Mouse (Mus musculus) embryonic facial prominence, embryonic 13.5 days (tissue): ENCODE results near the gene Nwd1. TPM values are rescaled to one million over a fixed set of nuclear protein-coding genes. Genes with fewer than 3 reads are reported as not detected.

Experiments
- ATAC-seq: fragments of 200-750 bp; cut with Nextera tagmentation; 2 replicates; pipeline ENCODE4 v1.8.0; 2017; ENCODE audit warnings: low read depth; ENCODE audit not compliant: insufficient number of reproducible peaks, insufficient read depth, low FRiP score, low TSS enrichment
- H3K27ac ChIP-seq: fragments of 300-500 bp; sonication (generic); 2 replicates; pipeline ENCODE4 v1.5.1; 2015; ENCODE audit warnings: moderate library complexity, mild to moderate bottlenecking, inconsistent platforms
- H3K27me3 ChIP-seq: fragments of 300-500 bp; sonication (generic); 2 replicates; pipeline ENCODE4 v1.6.1; 2015; ENCODE audit warnings: mild to moderate bottlenecking, inconsistent platforms
- H3K36me3 ChIP-seq: fragments of 300-500 bp; sonication (generic); 2 replicates; pipeline ENCODE4 v1.6.1; 2015; ENCODE audit warnings: mild to moderate bottlenecking, inconsistent platforms
- H3K4me1 ChIP-seq: fragments of 300-500 bp; sonication (generic); 2 replicates; pipeline ENCODE4 v1.6.1; 2015; ENCODE audit warnings: inconsistent platforms
- H3K4me2 ChIP-seq: fragments of 300-500 bp; sonication (generic); 2 replicates; pipeline ENCODE4 v1.6.1; 2015; ENCODE audit warnings: moderate library complexity, mild to moderate bottlenecking, inconsistent platforms
- H3K4me3 ChIP-seq: fragments of 300-500 bp; sonication (generic); 2 replicates; pipeline ENCODE4 v1.5.1; 2015; ENCODE audit warnings: mild to moderate bottlenecking, inconsistent platforms
- H3K9ac ChIP-seq: fragments of 300-500 bp; sonication (generic); 2 replicates; pipeline ENCODE4 v1.6.1; 2015; ENCODE audit warnings: mild to moderate bottlenecking, inconsistent platforms
- H3K9me3 ChIP-seq: fragments of 300-500 bp; sonication (generic); 2 replicates; pipeline ENCODE4 v1.6.1; 2016; ENCODE audit warnings: inconsistent platforms
- WGBS: fragments of 180-500 bp; shearing (Covaris S2); methylation state at CpG from one replicate; pipeline ENCODE4 v1.1.7; 2015; ENCODE audit warnings: mixed read lengths; 5-methylcytosine and 5-hydroxymethylcytosine counted together
- polyA plus RNA-seq: library from polyadenylated mRNA; unstranded; fragments of >200 nt; fragmentation: Nextera tagmentation; extraction: Ambion mirVana; gene quantifications from 2 replicates; pipeline ENCODE4 v1.2.1, GENCODE M21; 2015

The Nwd1 gene
- 0.10 and 0.22 TPM in 2 replicates for polyA plus RNA-seq

- ATAC-seq, result peak; percentile 75; the same call in 1 of the 2 replicates
- no peak within 1 kb of the TSS for H3K27ac ChIP-seq
- no peaks in the 10 kb centered on the region for H3K9me3 ChIP-seq
- H3K36me3 ChIP-seq, result no peaks in the 10 kb centered on the region
- 0 out of 2 replicates have a peak, but pooled peaks cover 6% of the 10 kb centered on the region for H3K4me1 ChIP-seq
- no peak within 1 kb of the TSS for H3K4me3 ChIP-seq
- 0 out of 2 replicates have a peak within 1 kb of the TSS, but pooled peaks have one; percentile 9 for H3K4me2 ChIP-seq
- 58% methylated on average over 11 of the region's 11 CpGs for WGBS
- H3K27me3 ChIP-seq, result no peaks in the 10 kb centered on the region
- H3K9ac ChIP-seq, result no peak within 1 kb of the TSS
Measured at GRCm38 (mm10) chr8:72646060-72646767, at the start of gene Nwd1. TSS of gene Nwd1 (plus strand) at chr8:72646711.

DNA sequence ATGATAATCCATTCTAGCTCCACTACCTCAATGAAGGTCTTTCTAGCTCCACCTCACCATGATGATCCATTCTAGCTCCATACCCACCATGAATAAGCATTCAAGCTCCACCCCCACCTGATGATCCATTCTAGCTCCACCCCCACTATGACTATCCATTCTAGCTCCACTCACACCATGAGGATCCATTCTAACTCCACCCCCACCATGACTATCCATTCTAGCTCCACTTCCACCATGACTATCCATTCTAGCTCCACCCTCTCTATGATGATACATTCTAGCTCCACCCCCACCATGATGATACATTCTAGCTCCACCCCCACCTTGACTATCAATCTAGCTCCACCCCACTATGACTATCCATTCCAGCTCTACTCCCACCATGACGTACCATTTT is 3.6 kb upstream of the Nwd1 start:
- H3K27ac ChIP-seq, result no peak overlapping the region
- H3K4me2 ChIP-seq, result no peak overlapping the region
- 89% methylated on average over 1 of the region's 1 CpGs for WGBS
- ATAC-seq, result 0 out of 2 replicates have a peak, but pooled peaks have one; percentile 43
- no peaks in the 10 kb centered on the region for H3K9me3 ChIP-seq
- H3K4me1 ChIP-seq, result 0 out of 2 replicates have a peak, but pooled peaks cover 6% of the 10 kb centered on the region
- no peak overlapping the region for H3K9ac ChIP-seq
- H3K36me3 ChIP-seq, result no peaks in the 10 kb centered on the region
- H3K27me3 ChIP-seq, result no peaks in the 10 kb centered on the region
- H3K4me3 ChIP-seq, result no peak overlapping the region

DNA sequence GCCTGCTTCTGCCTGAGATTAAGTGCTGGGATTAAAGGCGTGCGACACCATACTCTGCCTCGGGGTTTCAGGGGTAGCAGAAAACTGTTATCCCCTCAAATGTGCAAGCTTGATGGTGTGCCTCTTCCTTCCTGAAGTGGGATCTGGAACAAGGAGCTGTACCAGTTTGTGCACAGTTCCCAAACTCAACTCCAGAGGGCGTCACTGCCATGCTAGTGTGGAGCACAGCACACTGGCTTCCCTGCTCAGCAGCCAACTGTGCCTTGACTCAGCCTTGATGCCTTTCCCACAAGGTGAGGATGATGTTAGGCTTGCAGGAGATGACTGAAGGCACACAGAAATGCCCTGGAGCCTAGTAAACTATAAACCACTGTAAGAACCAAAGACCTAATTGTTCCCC is 1.9 kb upstream of the Nwd1 start:
- H3K27ac ChIP-seq, result no peak overlapping the region
- no peak overlapping the region for H3K9ac ChIP-seq
- 69% methylated on average over 4 of the region's 4 CpGs for WGBS
- H3K4me1 ChIP-seq, result 0 out of 2 replicates have a peak, but pooled peaks cover 6% of the 10 kb centered on the region
- no peak for ATAC-seq
- no peaks in the 10 kb centered on the region for H3K36me3 ChIP-seq
- no peaks in the 10 kb centered on the region for H3K9me3 ChIP-seq
- no peaks in the 10 kb centered on the region for H3K27me3 ChIP-seq
- no peak overlapping the region for H3K4me2 ChIP-seq
- H3K4me3 ChIP-seq, result no peak overlapping the region

- ATAC-seq, result no peak
- no peak overlapping the region for H3K9ac ChIP-seq
- no peaks in the 10 kb centered on the region for H3K27me3 ChIP-seq
- no peak overlapping the region for H3K4me3 ChIP-seq
- 73% methylated on average over 5 of the region's 5 CpGs for WGBS
- no peak overlapping the region for H3K27ac ChIP-seq
- H3K4me2 ChIP-seq, result 0 out of 2 replicates have a peak overlapping the region, but pooled peaks have one; percentile 9
- H3K36me3 ChIP-seq, result no peaks in the 10 kb centered on the region
- no peaks in the 10 kb centered on the region for H3K9me3 ChIP-seq
- 0 out of 2 replicates have a peak, but pooled peaks cover 6% of the 10 kb centered on the region for H3K4me1 ChIP-seq
Measured at GRCm38 (mm10) chr8:72646768-72647143, 245 bp downstream of the Nwd1 start.

DNA sequence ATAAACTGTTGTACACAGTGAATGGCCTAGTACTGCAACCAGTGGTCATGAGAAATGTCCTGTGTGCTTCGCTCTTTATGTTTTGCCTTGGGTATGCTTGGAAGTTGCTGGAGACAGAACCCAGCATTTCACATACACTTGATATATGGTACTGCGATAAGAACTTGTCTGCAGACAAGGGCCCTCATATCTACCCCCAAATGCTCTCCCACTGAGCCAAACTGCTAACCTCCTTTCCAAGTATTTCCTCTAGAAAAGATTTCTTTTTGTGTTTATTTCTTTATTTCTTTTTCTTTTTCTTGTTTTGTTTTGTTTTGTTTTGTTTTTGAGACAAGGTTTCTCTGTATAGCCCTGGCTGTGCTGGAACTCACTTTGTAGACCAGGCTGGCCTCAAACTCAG is 4.2 kb downstream of the Nwd1 start:
- WGBS, result 88% methylated on average over 2 of the region's 2 CpGs
- Histone ChIP-seq H3K4me1 (peaks cover 14% of the 10 kb centered on the region), H3K36me3 (no peaks in the 10 kb centered on the region), H3K9ac (no peak overlapping the region), H3K4me2 (no peak overlapping the region), H3K4me3 (no peak overlapping the region), H3K27me3 (no peaks in the 10 kb centered on the region), H3K27ac (no peak overlapping the region), H3K9me3 (no peaks in the 10 kb centered on the region)
- ATAC-seq, result no peak

DNA sequence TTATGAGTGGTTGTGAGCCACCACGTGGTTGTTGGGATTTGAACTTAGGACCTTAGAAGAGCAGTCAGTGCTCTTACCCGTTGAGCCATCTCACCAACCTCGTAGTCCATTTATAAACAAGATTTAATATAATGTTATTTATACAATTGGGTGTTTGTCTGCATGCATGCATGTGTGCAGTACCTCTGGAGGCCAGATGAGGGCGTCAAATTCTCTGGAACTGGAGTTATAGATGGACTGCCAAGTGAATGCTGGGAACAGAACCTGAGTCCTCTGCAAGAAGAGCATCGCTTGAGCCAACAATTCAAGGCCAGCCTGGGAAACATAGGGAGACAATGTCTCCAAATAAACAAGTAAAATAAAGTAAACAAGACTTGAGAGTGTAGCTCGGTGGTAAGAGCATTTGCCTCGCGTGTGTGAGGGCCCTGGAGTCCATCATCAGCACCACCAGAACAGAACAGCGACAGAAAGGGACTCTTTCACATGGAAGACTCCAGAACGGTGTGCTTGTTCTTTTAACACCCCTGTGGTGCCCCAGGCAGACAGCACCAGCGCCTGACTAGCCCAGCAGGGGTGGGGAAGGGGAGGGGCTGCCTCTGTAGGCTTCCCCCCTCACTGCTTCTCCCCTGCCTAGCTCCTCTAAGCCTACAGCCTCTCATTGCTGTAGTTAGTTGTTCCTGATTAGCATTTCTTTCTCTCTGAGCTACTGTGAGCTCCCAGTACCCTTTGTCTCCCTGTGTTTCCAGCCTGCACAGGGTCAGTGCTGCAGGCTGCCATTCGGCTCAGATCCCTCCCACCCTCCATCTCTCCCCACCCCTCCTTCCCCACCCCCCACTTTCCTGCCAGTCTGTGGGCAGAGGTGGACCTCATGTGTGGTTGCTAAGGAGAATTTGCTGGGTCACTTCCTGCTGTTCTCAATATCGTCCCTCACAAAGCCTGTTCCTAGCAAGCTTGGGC is 8.3 kb downstream of the Nwd1 start:
- H3K27me3 ChIP-seq, result no peaks in the 10 kb centered on the region
- no peak overlapping the region for H3K4me3 ChIP-seq
- no peaks in the 10 kb centered on the region for H3K9me3 ChIP-seq
- no peak overlapping the region for H3K9ac ChIP-seq
- H3K4me2 ChIP-seq, result peak overlapping the region; percentile 29
- no peaks in the 10 kb centered on the region for H3K36me3 ChIP-seq
- 22% methylated on average over 13 of the region's 13 CpGs for WGBS
- peak; percentile 68 for ATAC-seq
- peak overlapping the region; percentile 51; the same call in 1 of the 2 replicates for H3K27ac ChIP-seq
- H3K4me1 ChIP-seq, result peaks cover 8% of the 10 kb centered on the region

DNA sequence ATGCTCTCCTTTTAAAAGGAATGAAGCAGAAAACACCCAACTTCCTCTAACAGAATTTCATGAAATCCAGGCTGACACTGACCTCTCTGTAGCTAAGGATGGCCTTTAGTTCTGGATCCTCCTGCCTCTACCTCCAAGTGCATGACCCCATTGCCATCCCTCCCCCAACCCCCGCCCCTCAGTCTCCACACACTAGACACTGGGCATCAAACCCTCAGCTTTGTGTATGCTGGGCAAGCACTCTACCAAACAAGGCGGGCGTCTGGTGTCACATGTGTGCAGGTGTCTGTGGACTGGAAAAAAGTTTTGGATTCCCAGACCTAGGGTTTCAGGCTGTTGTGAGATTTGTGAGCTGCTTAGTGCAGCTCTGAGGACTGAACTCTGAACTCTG is 9.0 kb downstream of the Nwd1 start:
- no peaks in the 10 kb centered on the region for H3K9me3 ChIP-seq
- no peaks in the 10 kb centered on the region for H3K27me3 ChIP-seq
- no peak overlapping the region for H3K4me2 ChIP-seq
- no peak overlapping the region; the same call in 1 of the 2 replicates for H3K27ac ChIP-seq
- no peak overlapping the region for H3K4me3 ChIP-seq
- no peaks in the 10 kb centered on the region for H3K36me3 ChIP-seq
- WGBS, result 56% methylated on average over 3 of the region's 3 CpGs
- no peak overlapping the region for H3K9ac ChIP-seq
- peaks cover 8% of the 10 kb centered on the region for H3K4me1 ChIP-seq
- ATAC-seq, result no peak

DNA sequence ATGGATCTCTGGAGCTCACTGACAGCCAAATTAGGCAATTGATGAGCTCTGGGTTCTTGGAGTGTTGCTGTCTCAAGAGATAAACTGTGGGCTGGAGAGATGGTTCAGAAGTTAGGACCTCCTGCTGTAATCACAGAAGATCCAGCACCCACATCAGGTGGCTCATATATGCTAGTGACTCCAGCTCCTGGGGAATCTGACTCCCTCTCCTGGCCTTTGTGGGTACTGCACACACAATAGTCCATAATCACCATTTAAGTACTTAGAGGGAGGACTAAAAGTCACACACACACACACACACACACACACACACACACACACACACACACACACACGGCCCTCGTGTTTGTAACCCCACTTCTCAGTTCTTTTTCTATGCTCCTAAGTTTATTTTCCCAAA is 13.5 kb downstream of the Nwd1 start:
- H3K9me3 ChIP-seq, result no peaks in the 10 kb centered on the region
- H3K27me3 ChIP-seq, result no peaks in the 10 kb centered on the region
- H3K4me3 ChIP-seq, result no peak overlapping the region
- H3K9ac ChIP-seq, result no peak overlapping the region
- H3K4me1 ChIP-seq, result peaks cover 7% of the 10 kb centered on the region
- no peaks in the 10 kb centered on the region for H3K36me3 ChIP-seq
- no peak overlapping the region for H3K27ac ChIP-seq
- ATAC-seq, result no peak
- WGBS, result 86% methylated on average over 2 of the region's 2 CpGs
- H3K4me2 ChIP-seq, result no peak overlapping the region

DNA sequence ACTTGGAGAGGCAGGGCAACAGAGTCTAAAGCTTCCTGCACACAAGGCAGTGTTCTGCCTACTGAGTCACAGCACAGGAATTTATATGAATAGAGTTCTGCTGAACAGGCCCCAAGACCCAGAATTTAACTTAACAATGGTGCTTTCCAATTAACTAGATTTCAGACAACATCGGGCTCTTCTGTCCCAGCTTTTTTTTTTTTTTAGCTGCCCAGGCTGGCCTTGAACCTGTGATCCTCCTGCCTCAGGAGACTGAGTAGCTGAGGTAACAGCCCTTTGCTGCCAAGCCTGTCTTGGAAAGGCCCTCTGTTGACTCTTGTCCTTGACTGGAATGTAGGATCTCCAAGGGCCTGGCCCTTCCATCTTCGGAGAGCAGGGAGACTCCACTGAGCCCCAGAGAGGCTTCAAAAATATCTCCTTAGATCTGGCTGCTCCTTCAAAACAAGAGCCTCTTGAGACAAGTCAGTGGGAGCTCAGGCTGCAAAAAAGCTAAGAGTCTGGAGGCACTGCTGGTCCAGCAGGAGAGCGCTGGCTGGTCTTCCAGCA is 17.7 kb downstream of the Nwd1 start:
- H3K4me2 ChIP-seq, result no peak overlapping the region
- ATAC-seq, result no peak
- WGBS, result 64% methylated on average over 3 of the region's 3 CpGs
- no peaks in the 10 kb centered on the region for H3K36me3 ChIP-seq
- H3K4me1 ChIP-seq, result no peaks in the 10 kb centered on the region
- no peaks in the 10 kb centered on the region for H3K9me3 ChIP-seq
- no peak overlapping the region for H3K9ac ChIP-seq
- H3K4me3 ChIP-seq, result no peak overlapping the region
- H3K27ac ChIP-seq, result no peak overlapping the region
- no peaks in the 10 kb centered on the region for H3K27me3 ChIP-seq

GRCm38 (mm10) chr8:72664757-72665156 is 18.2 kb downstream of the Nwd1 start:
- Histone ChIP-seq H3K9me3 (no peaks in the 10 kb centered on the region), H3K4me2 (no peak overlapping the region), H3K27ac (no peak overlapping the region), H3K4me3 (no peak overlapping the region), H3K27me3 (no peaks in the 10 kb centered on the region), H3K36me3 (no peaks in the 10 kb centered on the region), H3K4me1 (no peaks in the 10 kb centered on the region), H3K9ac (no peak overlapping the region)
- WGBS, result 86% methylated on average over 5 of the region's 5 CpGs
- no peak for ATAC-seq

DNA sequence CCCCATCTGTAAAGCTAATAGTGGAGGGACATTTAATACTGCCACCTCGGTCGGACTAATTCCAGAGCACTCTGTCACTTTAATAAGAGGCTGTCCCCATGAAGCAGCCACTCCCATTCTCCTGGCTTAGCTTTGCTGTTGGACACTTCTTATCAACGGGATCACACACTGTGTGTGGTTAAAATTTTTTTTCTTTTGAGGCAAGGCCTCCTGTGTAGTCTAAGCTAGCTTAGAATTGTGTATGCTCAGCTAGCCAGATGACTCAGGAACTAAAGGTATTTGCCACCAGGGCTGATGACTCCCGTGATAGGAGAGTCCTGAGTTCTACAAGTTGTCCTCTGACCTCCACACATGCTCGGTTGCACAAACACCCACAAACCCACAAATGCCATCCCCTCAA is 18.9 kb downstream of the Nwd1 start:
- no peaks in the 10 kb centered on the region for H3K36me3 ChIP-seq
- 61% methylated on average over 5 of the region's 5 CpGs for WGBS
- no peaks in the 10 kb centered on the region for H3K27me3 ChIP-seq
- no peak overlapping the region for H3K9ac ChIP-seq
- no peak for ATAC-seq
- H3K27ac ChIP-seq, result no peak overlapping the region
- H3K4me2 ChIP-seq, result no peak overlapping the region
- H3K4me3 ChIP-seq, result no peak overlapping the region
- no peaks in the 10 kb centered on the region for H3K4me1 ChIP-seq
- no peaks in the 10 kb centered on the region for H3K9me3 ChIP-seq
